Mouse (Mus musculus) brain, embryonic 18.5 days (tissue): Measurements from ENCODE around the gene Utp6.

ENCODE experiments used
- DNase-seq: peaks from one replicate; pipeline ENCODE4 v3.0.0-alpha.2; 2012; ENCODE audit warnings: low read depth, low spot score

Utp6 gene

DNA sequence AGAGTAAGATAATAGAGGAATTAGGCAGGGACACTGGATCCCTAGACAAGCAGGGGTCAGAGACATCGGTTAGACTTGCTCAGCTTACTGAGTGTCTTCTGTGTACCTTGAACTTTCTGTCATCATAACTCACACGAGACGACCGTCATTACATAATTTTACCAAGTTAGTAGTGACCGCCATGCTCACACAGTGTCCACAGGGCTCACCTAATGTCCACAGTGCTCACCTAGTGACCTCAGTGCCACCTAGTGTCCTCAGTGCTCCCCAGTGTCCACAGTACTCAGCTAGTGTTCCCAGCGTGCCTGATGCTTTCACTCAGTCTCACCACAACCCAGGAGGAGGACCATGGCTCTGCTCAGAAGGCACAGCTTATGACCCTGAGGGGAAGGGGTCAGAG, 77.4 kb downstream of the Utp6 start:
- no peak for DNase-seq
